Mouse (Mus musculus): ENCODE measurements at regions not wholly inside any gene's neighbourhood (a gene's known extent, or its start where the extent isn't known, plus 50 kb on each side); places are given as distances from the start of the nearest gene placed in this dataset.

DNA sequence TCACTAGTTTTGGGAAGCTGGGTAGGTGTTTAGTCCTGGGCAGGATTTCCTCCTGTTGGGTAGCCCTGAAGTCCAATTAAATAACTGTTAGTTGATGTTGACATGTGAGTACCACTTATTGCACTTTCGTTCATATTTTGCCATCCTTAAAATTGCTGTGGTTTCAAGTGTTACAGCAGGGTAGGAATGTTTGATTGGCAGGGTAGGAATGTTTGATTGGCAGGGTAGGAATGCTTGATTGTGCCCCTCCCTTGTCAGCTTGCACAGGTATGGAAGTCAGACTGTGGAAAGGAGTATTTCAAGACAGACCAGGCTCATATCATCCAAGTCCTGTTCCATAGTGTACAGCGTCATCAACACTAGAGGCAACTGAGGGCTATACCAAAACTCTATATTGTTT, 745.6 kb upstream of the Frg1 start:
- TF ChIP-seq EP300 (IDR thresholded peaks at IDR 0.05; ENCODE audit: low read length): no peak
- no peak for TF ChIP-seq MAZ (IDR thresholded peaks at IDR 0.05; ENCODE audit: low read depth, low read length)
- TF ChIP-seq ETS1 (conservative IDR thresholded peaks at IDR 0.05; ENCODE audit: low read depth, low read length): no peak
- TF ChIP-seq POLR2A (IDR thresholded peaks at IDR 0.05; ENCODE audit: low read depth, low read length): no peak
- no peak for TF ChIP-seq ZNF384 (IDR thresholded peaks at IDR 0.05; ENCODE audit: low read depth, low read length)
- no peak for TF ChIP-seq POLR2AphosphoS2 (IDR thresholded peaks at IDR 0.05; ENCODE audit: low read depth, low read length)
- TF ChIP-seq HCFC1 (IDR thresholded peaks at IDR 0.05; ENCODE audit: low read depth, low read length): no peak
- no peak for TF ChIP-seq CTCF (conservative IDR thresholded peaks at IDR 0.05 in 1 of 2, IDR thresholded peaks at IDR 0.05 in 1 of 2; ENCODE audit: low read depth in 2 of 2, low read length in 2 of 2)
- TF ChIP-seq RCOR1 (conservative IDR thresholded peaks at IDR 0.05; ENCODE audit: low read depth, low read length): no peak
- TF ChIP-seq USF2 (conservative IDR thresholded peaks at IDR 0.05; ENCODE audit: low read depth, low read length): no peak
- no peak for TF ChIP-seq MAX (IDR thresholded peaks at IDR 0.05; ENCODE audit: low read length)
- TF ChIP-seq TBP (conservative IDR thresholded peaks at IDR 0.05; ENCODE audit: low read depth, low read length): no peak
- TF ChIP-seq NELFE (IDR thresholded peaks at IDR 0.05; ENCODE audit: low read depth, low read length): no peak
- no peak for TF ChIP-seq CHD2 (IDR thresholded peaks at IDR 0.05; ENCODE audit: low read length)

All from CH12.LX (cell line).